Mouse (Mus musculus) embryonic facial prominence, embryonic 11.5 days (tissue): Measurements from ENCODE around the gene Gss. TPM values are rescaled to one million over a fixed set of nuclear protein-coding genes. Genes with fewer than 3 reads are reported as not detected.
A peak's percentile ranks its signal among the peaks of the same experiment; 100 is the strongest.

Experiments
- ATAC-seq: fragments of 200-750 bp; cut with Nextera tagmentation; replicated peaks from 2 replicates; pipeline ENCODE4 v1.8.0; 2017; ENCODE audit warnings: low read depth; ENCODE audit not compliant: insufficient number of reproducible peaks, low FRiP score, low TSS enrichment
- DNase-seq: peaks from one replicate; pipeline ENCODE4 v3.0.0-alpha.2; 2015; ENCODE audit warnings: low spot score
- H3K27ac ChIP-seq: fragments of 300-500 bp; sonication (generic); replicated peaks from 2 replicates; pipeline ENCODE4 v1.5.1; 2014; ENCODE audit warnings: mild to moderate bottlenecking, low read depth, low read length, control low read depth
- H3K27me3 ChIP-seq: fragments of 300-500 bp; sonication (generic); 2 replicates; pipeline ENCODE4 v1.6.1; 2014; ENCODE audit warnings: mild to moderate bottlenecking, low read length, moderate library complexity, mixed read lengths; ENCODE audit not compliant: control insufficient read depth, insufficient read depth
- H3K36me3 ChIP-seq: fragments of 300-500 bp; sonication (generic); replicated peaks from 2 replicates; pipeline ENCODE4 v1.6.1; 2014; ENCODE audit warnings: low read depth, mild to moderate bottlenecking, low read length, moderate library complexity, mixed read lengths; ENCODE audit not compliant: control insufficient read depth, insufficient read depth
- H3K4me1 ChIP-seq: fragments of 300-500 bp; sonication (generic); 2 replicates; pipeline ENCODE4 v1.6.1; 2014; ENCODE audit warnings: low read length, mixed read lengths; ENCODE audit not compliant: control insufficient read depth, insufficient read depth
- H3K4me2 ChIP-seq: fragments of 300-500 bp; sonication (generic); 2 replicates; pipeline ENCODE4 v1.6.1; 2014; ENCODE audit warnings: low read depth, mild to moderate bottlenecking, control low read depth, low read length, moderate library complexity
- H3K4me3 ChIP-seq: fragments of 300-500 bp; sonication (generic); 2 replicates; pipeline ENCODE4 v1.5.1; 2014; ENCODE audit warnings: low read depth, low read length, control low read depth
- H3K9ac ChIP-seq: fragments of 300-500 bp; sonication (generic); replicated peaks from 2 replicates; pipeline ENCODE4 v1.6.1; 2014; ENCODE audit warnings: mild to moderate bottlenecking, control low read depth, low read length
- H3K9me3 ChIP-seq: fragments of 300-500 bp; sonication (generic); replicated peaks from 2 replicates; pipeline ENCODE4 v1.6.1; 2016; ENCODE audit warnings: mild to moderate bottlenecking, low read length, inconsistent platforms, mixed read lengths; ENCODE audit not compliant: control insufficient read depth
- WGBS: fragments of 180-500 bp; shearing (Covaris S2); extraction: QIAGEN DNeasy Blood & Tissue Kit; methylation state at CpG from one replicate; pipeline ENCODE4 v1.1.7; 2014; 5-methylcytosine and 5-hydroxymethylcytosine counted together
- polyA plus RNA-seq: library from polyadenylated mRNA; unstranded; fragments of >200 nt; fragmentation: Nextera tagmentation; extraction: Ambion mirVana; gene quantifications from 2 replicates; pipeline ENCODE4 v1.2.1, GENCODE M21; 2014

Gss gene
- polyA plus RNA-seq, result 24.0 and 24.3 TPM in 2 replicates

DNA sequence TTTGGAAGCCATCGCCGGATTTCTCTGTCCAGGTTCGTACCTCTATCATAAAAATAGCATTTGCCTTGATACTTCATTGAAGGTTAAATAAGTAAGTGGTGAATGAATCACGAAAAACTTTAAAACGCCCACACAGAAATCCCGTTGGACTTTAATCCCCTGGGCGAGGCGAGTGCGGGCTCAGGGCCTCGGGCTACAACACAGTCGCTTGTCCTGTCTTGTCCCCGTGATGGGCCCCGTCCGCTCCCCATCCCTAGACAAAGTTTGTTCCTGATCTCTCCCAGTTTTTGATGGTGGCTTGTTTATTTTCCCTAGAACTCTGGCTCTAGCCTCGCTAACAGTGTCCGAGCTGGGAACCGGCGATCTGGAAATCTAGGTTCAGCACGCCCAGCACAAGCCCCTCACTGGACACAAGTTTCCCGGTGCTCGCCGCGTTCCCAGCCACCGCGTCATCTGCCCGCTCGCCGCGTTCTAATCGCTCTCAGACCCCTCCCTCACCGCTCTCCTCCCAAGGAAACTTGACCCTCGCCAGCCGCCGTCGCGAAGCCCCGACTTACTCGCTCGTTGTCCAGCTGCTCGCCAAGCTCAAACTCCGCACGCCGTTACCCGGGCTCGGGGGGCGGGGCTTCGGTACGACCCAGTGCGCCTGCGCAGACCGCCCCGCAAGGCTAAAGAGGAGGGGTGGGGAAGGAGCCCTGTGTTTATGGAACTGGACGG, at the start of gene Gss:
TSS of gene Gss (minus strand) at position 674 of the 717 bp plus-strand sequence.
- H3K9ac ChIP-seq, result peak within 1 kb of the TSS; percentile 81
- H3K27ac ChIP-seq, result peak within 1 kb of the TSS; percentile 70
- peak; percentile 87 for ATAC-seq
- under 1% methylated on average over 53 of the region's 53 CpGs for WGBS
- DNase-seq, result peak; percentile 98
- H3K27me3 ChIP-seq, result no peaks in the 10 kb centered on the region
- H3K9me3 ChIP-seq, result no peaks in the 10 kb centered on the region
- H3K4me1 ChIP-seq, result no peaks in the 10 kb centered on the region
- H3K36me3 ChIP-seq, result no peaks in the 10 kb centered on the region
- peak within 1 kb of the TSS; percentile 65 for H3K4me2 ChIP-seq
- H3K4me3 ChIP-seq, result peak within 1 kb of the TSS; percentile 55

DNA sequence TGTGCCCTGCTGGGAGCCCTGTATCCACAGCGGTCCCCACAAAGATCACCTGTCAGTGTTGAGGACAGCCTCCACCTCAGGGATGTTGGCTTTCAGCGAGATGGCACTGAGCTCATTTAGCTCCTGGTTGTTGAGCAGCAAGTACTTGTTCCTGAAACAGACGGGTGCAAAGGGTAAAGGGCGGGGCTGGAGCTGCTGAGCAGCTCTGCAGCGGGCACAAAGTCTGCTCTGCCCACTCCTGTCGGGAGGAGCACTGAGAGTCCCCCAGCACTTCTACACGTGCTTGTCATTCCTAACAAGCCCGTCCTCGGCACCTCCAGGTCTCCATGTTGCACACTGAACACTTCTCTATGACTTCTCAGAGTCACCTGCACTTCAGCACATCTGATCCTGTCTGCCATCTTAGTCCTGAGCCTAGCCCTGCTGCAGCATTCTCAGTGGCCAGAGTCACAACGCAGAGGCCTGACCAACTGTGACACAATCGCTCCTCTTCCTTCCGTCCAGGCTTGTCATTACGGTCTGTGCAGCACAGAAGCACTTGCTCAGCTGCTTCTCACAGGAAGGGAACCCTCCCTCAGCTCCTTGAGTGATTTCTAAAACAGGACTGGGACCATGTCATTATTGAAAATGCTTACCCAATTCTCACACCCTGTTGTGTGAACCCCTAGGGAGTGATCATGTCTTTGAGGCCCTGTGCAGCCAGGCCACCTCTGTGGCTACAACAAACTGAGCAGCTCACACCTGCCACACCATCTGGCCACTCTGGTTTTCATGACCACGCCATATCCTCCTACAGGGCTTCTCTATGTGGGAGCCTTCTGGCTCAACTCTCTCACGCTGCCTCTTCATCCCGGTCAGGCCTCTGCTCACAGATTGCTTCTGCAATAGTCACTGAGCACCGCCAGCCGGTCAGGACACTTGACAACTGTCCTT, 49.2 kb upstream of the Gss start:
- no peaks in the 10 kb centered on the region for H3K4me1 ChIP-seq
- no peak overlapping the region for H3K4me2 ChIP-seq
- H3K27ac ChIP-seq, result no peak overlapping the region
- no peak overlapping the region for H3K9ac ChIP-seq
- DNase-seq (no peak), ATAC-seq (no peak)
- no peaks in the 10 kb centered on the region for H3K9me3 ChIP-seq
- WGBS, result 88% methylated on average over 18 of the region's 18 CpGs
- peaks cover 3% of the 10 kb centered on the region for H3K36me3 ChIP-seq
- no peak overlapping the region for H3K4me3 ChIP-seq
- no peaks in the 10 kb centered on the region for H3K27me3 ChIP-seq

DNA sequence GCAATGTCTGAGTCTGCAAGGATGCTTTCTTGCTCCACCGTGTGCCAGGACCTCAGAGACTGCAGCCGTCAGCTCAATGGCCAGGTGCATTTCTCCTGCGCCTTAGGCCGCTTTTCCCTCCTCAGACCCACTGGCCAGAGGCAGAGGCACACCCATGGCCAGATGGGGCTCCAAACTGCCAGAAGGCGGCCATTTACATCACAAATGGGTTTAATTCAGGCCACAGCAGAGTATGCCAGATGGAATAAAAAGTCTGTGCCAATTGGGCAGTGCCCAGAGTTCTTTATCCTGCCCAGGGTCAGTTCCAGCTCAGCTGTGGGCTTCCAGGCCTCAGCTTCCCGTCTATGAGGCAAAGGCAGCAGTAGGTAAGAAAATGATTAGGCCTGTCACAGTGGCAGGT, 48.0 kb upstream of the Gss start:
- no peak for DNase-seq
- peaks cover 3% of the 10 kb centered on the region for H3K36me3 ChIP-seq
- WGBS, result 86% methylated on average over 6 of the region's 6 CpGs

DNA sequence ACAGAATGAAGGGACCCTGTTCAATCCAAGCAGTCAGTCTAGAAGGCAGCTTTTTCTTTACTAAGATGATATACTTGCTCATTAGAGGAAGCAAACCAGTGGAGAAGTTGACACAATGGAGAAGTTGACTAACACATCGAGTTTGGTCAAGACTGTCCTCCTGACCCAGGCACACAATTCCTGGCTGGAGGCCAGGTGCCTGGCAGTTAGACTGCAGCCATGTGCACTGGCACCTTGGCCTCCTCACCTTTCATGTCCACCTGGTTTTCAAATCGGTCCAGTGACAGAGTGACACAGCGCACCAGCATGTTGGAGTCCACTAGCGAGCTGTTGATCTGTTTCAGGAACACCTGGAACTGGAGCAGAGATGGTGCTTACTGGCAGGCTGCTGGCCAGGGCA, 44.8 kb upstream of the Gss start:
- DNase-seq (no peak), ATAC-seq (no peak)
- Histone ChIP-seq H3K4me3 (no peak overlapping the region), H3K9me3 (no peaks in the 10 kb centered on the region), H3K27ac (no peak overlapping the region), H3K9ac (no peak overlapping the region), H3K27me3 (peaks cover 5% of the 10 kb centered on the region), H3K36me3 (peaks cover 12% of the 10 kb centered on the region), H3K4me1 (no peaks in the 10 kb centered on the region), H3K4me2 (no peak overlapping the region)
- WGBS, result 89% methylated on average over 4 of the region's 4 CpGs

More for the DNA sequence above, 48.0 kb upstream of the Gss start:
- H3K9me3 ChIP-seq, result no peaks in the 10 kb centered on the region
- no peak overlapping the region for H3K4me3 ChIP-seq
- no peak overlapping the region for H3K27ac ChIP-seq
- no peak for ATAC-seq
- H3K4me2 ChIP-seq, result no peak overlapping the region
- no peaks in the 10 kb centered on the region for H3K4me1 ChIP-seq
- no peaks in the 10 kb centered on the region for H3K27me3 ChIP-seq
- H3K9ac ChIP-seq, result no peak overlapping the region

DNA sequence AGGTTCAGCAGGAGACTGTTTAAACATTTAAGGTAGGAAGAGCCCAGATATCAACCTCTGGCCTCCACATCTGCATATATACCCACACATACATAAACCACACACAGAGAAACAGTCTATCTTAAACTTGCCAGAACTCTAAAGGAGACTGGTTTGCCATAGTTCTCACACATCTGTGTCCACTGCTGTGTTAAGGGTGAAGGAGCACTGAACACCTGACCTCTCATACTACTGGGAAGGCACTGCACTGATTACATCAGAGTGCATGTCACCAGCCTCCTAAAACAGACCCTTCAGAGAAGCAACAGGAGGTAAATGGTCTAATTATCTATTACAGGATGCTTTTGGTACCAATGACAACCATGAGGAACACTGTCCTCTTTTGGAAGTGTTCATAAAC, 44.3 kb upstream of the Gss start:
- no peak overlapping the region for H3K27ac ChIP-seq
- DNase-seq (no peak), ATAC-seq (no peak)
- no peak overlapping the region for H3K9ac ChIP-seq
- peaks cover 12% of the 10 kb centered on the region for H3K36me3 ChIP-seq
- H3K9me3 ChIP-seq, result no peaks in the 10 kb centered on the region
- peaks cover 9% of the 10 kb centered on the region for H3K27me3 ChIP-seq
- no peak overlapping the region for H3K4me3 ChIP-seq
- no peak overlapping the region for H3K4me2 ChIP-seq
- H3K4me1 ChIP-seq, result no peaks in the 10 kb centered on the region

DNA sequence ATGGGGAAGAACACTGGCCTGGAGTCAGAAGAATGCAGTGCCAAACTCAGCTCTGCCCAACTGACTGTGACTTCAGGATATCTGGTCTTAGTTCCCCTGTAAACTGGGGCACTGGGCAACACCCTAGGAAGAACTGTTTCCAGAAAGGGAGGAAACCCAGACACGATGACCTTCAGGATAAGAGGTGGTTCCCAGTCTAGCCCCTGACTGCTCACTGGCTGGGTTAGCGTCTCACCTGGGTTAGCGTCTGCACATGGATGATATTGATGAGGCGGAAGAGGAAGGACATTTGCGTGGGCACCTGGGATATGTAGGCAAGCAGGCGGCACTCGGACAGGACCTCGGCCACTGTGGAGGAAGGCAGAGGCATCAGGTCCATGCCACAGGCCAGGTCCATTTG, 43.4 kb upstream of the Gss start:
- Histone ChIP-seq H3K9me3 (no peaks in the 10 kb centered on the region), H3K4me1 (no peaks in the 10 kb centered on the region), H3K4me2 (no peak overlapping the region), H3K27me3 (peaks cover 18% of the 10 kb centered on the region), H3K36me3 (peaks cover 9% of the 10 kb centered on the region), H3K9ac (no peak overlapping the region), H3K4me3 (no peak overlapping the region), H3K27ac (no peak overlapping the region)
- ATAC-seq (no peak), DNase-seq (no peak)
- WGBS, result 89% methylated on average over 8 of the region's 8 CpGs

DNA sequence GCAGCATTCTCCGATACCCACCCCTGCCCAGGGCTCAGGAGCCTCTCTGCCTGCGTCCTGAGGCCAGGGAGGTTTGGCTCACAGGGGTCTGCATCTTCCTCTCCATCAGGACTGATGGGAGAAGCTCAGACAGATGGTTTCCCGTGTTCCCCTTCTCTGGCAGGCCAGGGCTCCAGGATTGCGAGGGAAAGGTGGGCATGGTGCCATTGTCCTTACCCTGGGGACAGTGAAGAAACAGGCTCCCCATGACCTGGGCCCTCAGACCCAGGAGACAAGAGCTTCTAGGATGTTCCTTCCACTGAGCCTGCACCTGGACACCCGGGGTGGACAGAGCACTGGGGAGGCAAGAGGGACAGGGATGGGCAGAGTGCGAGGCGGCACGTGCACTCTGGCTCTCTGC, 42.0 kb upstream of the Gss start:
- Histone ChIP-seq H3K4me3 (no peak overlapping the region), H3K4me2 (no peak overlapping the region), H3K9me3 (no peaks in the 10 kb centered on the region), H3K36me3 (peaks cover 9% of the 10 kb centered on the region), H3K9ac (no peak overlapping the region), H3K27me3 (peaks cover 32% of the 10 kb centered on the region), H3K4me1 (no peaks in the 10 kb centered on the region; the same call in none of the 2 replicates), H3K27ac (no peak overlapping the region)
- no peak for DNase-seq
- no peak for ATAC-seq
- WGBS, result 83% methylated on average over 8 of the region's 8 CpGs

DNA sequence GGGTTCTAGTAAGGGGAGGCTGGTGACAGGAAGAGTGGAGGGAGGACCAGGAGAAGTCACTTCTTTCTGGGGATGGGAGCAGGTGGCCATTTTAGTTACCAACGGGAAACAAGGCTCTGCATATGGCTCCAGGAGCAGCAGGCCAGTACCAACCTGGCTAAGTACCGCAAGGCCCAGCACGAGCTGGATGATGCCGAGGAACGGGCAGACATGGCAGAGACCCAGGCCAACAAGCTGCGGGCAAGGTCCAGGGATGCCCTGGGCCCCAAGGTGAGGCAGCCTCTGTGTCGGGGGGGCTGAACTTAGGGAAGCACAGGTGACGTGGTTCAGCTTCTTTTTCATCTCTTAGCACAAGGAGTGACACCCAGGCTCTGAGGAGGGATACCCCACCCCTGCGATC, 41.1 kb upstream of the Gss start:
- 89% methylated on average over 9 of the region's 9 CpGs for WGBS
- ATAC-seq (no peak), DNase-seq (no peak)
- no peak overlapping the region for H3K4me3 ChIP-seq
- H3K4me2 ChIP-seq, result no peak overlapping the region
- H3K27ac ChIP-seq, result no peak overlapping the region
- H3K36me3 ChIP-seq, result peaks cover 9% of the 10 kb centered on the region
- H3K4me1 ChIP-seq, result no peaks in the 10 kb centered on the region; the same call in none of the 2 replicates
- H3K9me3 ChIP-seq, result no peaks in the 10 kb centered on the region
- H3K9ac ChIP-seq, result no peak overlapping the region
- H3K27me3 ChIP-seq, result peaks cover 40% of the 10 kb centered on the region
